Mouse (Mus musculus) hindbrain, postnatal 0 days (tissue): Measurements from ENCODE around the gene Col26a1. TPM values are rescaled to one million over a fixed set of nuclear protein-coding genes. Genes with fewer than 3 reads are reported as not detected.

ENCODE experiments used
- ATAC-seq: fragments of 200-750 bp; cut with Nextera tagmentation; 2 replicates; pipeline ENCODE4 v1.8.0; 2017; ENCODE audit warnings: mild to moderate bottlenecking, moderate TSS enrichment, moderate library complexity
- DNase-seq: peaks from one replicate; pipeline ENCODE4 v3.0.0-alpha.2; 2015; ENCODE audit warnings: low spot score
- H3K27ac ChIP-seq: fragments of 300-500 bp; sonication (generic); 2 replicates; pipeline ENCODE4 v1.5.1; 2014; ENCODE audit warnings: mild to moderate bottlenecking
- H3K27me3 ChIP-seq: fragments of 300-500 bp; sonication (generic); 2 replicates; pipeline ENCODE4 v1.6.1; 2014; ENCODE audit warnings: low read length, mixed read lengths; ENCODE audit not compliant: insufficient read depth
- H3K36me3 ChIP-seq: fragments of 300-500 bp; sonication (generic); 2 replicates; pipeline ENCODE4 v1.6.1; 2014; ENCODE audit warnings: low read length, mixed read lengths; ENCODE audit not compliant: insufficient read depth
- H3K4me1 ChIP-seq: fragments of 300-500 bp; sonication (generic); 2 replicates; pipeline ENCODE4 v1.6.1; 2014; ENCODE audit warnings: antibody characterized with exemption, low read length, mixed read lengths; ENCODE audit not compliant: insufficient read depth
- H3K4me2 ChIP-seq: fragments of 300-500 bp; sonication (generic); 2 replicates; pipeline ENCODE4 v1.6.1; 2014; ENCODE audit warnings: low read depth, mild to moderate bottlenecking, low read length, moderate library complexity, mixed read lengths
- H3K4me3 ChIP-seq: fragments of 300-500 bp; sonication (generic); 2 replicates; pipeline ENCODE4 v1.5.1; 2014; ENCODE audit warnings: low read length
- H3K9ac ChIP-seq: fragments of 300-500 bp; sonication (generic); replicated peaks from 2 replicates; pipeline ENCODE4 v1.6.1; 2014; ENCODE audit warnings: mild to moderate bottlenecking, low read length, moderate library complexity, mixed read lengths
- H3K9me3 ChIP-seq: fragments of 300-500 bp; sonication (generic); 2 replicates; pipeline ENCODE4 v1.6.1; 2016; ENCODE audit warnings: low read length, mixed read lengths
- CTCF ChIP-seq: IDR thresholded peaks from 2 replicates; pipeline ENCODE4 v1.5.1; 2016; ENCODE audit warnings: antibody characterized with exemption, control low read depth, low read depth
- WGBS: fragments of 180-500 bp; shearing (Covaris S2); extraction: QIAGEN DNeasy Blood & Tissue Kit; methylation state at CpG from one replicate; pipeline ENCODE4 v1.1.7; 2014; 5-methylcytosine and 5-hydroxymethylcytosine counted together
- polyA plus RNA-seq: library from polyadenylated mRNA; unstranded; fragments of >200 nt; fragmentation: Nextera tagmentation; extraction: Ambion mirVana; gene quantifications from 2 replicates; pipeline ENCODE4 v1.2.1, GENCODE M21; 2015
- total RNA-seq: library from RNA; depleted of rRNA; stranded (reverse); fragments of >200 nt; gene quantifications from 2 replicates; pipeline ENCODE4 v1.2.3, GENCODE M21; 2014

Gene Col26a1
- total and polyA plus RNA-seq, 2 experiments from 2014 or later = 35.6 to 56.6 TPM

DNA sequence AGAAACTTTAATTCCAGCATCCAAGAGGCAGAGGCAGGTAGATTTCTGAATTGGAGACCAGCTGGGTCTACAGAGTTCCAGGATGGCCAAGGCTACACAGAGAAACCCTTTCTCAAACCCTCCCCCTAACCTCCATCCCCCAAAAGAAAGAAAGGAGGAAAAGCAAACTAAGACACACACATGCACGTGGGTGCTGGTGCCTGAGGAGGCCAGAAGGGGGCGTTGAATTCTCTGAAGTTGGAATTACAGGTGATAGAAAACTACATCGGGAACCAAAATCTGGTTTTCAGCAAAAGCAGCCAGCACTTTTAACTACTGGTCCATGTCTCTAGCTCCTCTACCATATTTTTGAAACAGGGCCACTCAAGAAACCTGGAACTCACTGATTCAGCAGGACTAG is 21.6 kb upstream of the Col26a1 start:
- H3K9ac ChIP-seq = no peak overlapping the region
- DNase-seq = no peak
- H3K27me3 ChIP-seq = no peaks in the 10 kb centered on the region
- 62% methylated on average over 3 of the region's 3 CpGs for whole genome bisulfite sequencing
- no peaks in the 10 kb centered on the region for H3K9me3 ChIP-seq
- H3K4me3 ChIP-seq = no peak overlapping the region
- no peak for TF ChIP-seq CTCF
- H3K4me1 ChIP-seq = peaks cover 13% of the 10 kb centered on the region; the same call in 1 of the 2 replicates
- H3K36me3 ChIP-seq = no peaks in the 10 kb centered on the region
- no peak overlapping the region for H3K4me2 ChIP-seq
- H3K27ac ChIP-seq = no peak overlapping the region
- ATAC-seq = no peak

DNA sequence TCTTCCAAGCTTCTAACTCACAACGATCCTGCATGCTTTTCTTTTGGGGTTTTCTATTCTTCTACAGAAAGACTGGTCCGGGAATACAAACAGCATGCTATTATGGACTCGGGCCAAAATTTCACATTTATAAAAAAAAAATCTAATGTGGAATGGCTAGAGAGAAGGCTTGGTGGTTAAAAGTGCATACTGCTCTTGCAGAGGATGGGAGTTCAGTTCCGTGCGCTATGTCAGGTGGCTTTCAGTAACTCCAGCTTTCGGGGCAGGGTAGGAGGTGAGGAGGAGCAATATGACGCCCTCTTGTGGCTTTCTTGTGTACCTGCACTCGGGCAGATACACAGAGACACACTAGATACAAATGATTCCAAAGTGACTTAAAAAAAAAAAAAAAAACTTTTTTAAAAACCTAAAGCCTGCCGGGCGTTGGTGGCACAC is 12.5 kb upstream of the Col26a1 start:
- no peak for ATAC-seq
- TF ChIP-seq CTCF = peak; percentile 39
- DNase-seq = peak; percentile 17
- Histone ChIP-seq H3K27ac (no peak overlapping the region), H3K9me3 (no peaks in the 10 kb centered on the region), H3K4me1 (no peaks in the 10 kb centered on the region), H3K4me2 (no peak overlapping the region), H3K4me3 (no peak overlapping the region), H3K27me3 (no peaks in the 10 kb centered on the region), H3K9ac (no peak overlapping the region), H3K36me3 (no peaks in the 10 kb centered on the region)
- WGBS = 53% methylated on average over 10 of the region's 10 CpGs

DNA sequence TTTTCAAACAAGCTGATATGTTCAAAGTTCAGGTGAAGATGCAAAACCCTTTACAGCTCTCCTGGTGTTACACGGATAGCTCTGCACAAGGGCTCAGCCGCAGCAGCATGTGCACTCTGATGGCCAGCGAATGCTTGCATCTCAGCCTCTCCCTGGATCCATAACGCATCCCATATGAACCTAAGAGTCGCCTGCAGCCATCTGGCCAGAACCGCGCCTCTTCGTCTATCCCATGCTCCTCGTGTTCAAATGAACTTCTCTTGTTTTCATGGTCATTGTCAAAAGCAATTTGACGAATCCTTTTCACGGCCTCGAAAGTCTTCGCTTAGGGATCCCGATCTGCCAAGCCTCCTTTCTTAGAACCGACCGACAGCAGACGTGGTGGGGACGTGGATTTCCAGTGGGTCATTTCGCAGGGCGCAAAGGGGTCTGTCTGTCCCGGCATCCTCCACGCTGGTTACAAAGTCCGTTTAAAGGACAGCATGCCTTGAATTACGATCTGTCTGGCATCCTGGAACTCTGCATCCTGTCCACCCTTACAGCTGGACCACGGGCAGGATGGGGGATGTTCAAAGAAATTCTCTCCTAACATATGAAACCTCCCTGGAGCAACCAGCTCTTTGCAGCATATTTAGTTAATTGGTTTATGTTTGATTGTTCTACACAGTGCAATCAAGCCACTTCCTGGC is 12.0 kb upstream of the Col26a1 start:
- no peaks in the 10 kb centered on the region for H3K9me3 ChIP-seq
- 67% methylated on average over 25 of the region's 25 CpGs for WGBS
- H3K27ac ChIP-seq = no peak overlapping the region
- no peak overlapping the region for H3K4me3 ChIP-seq
- H3K27me3 ChIP-seq = no peaks in the 10 kb centered on the region
- DNase-seq (no peak), ATAC-seq (no peak)
- TF ChIP-seq CTCF = no peak
- H3K36me3 ChIP-seq = no peaks in the 10 kb centered on the region
- no peaks in the 10 kb centered on the region for H3K4me1 ChIP-seq
- H3K9ac ChIP-seq = no peak overlapping the region
- H3K4me2 ChIP-seq = no peak overlapping the region

DNA sequence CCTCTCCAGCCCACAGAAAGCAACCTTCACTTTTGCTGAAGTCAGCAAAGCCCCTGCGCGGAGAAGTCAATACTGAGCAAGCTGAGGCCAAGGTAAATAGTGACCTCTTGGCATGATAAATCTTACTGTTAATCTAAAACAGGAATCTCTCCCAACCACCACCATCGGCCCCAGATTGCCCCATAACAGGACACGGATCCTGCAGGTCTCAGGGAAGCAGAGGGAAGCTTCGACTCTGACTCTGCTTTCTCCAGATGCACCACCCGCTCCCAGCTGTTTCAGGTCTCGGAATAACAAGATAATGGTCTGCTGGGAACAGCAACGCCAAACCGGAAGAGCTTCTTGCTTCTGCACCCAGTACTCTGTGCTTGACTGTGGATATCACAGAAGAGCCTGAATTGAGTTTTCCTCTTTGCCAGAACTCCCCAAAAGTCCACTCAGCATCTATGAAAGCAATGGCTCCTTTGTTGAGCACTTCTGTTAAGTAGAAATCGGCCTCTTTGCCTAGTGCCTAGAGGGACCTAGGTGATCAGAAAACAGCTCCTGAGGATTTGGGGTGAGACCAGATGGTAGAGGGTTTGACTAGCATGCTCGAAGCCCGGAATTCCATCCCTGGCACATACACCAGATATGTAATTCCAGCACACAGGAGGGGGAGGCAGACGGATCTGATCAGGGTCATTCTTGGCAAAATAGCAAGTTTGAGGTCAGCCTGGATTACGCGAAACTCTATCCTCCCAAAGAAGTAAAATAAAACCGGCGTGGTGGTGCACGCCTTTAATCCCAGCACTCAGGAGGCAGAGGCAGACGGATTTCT is 5.7 kb upstream of the Col26a1 start:
- H3K4me2 ChIP-seq = no peak overlapping the region
- no peak overlapping the region for H3K9ac ChIP-seq
- no peak overlapping the region for H3K4me3 ChIP-seq
- no peak overlapping the region for H3K27ac ChIP-seq
- DNase-seq (no peak), ATAC-seq (no peak)
- H3K4me1 ChIP-seq = no peaks in the 10 kb centered on the region
- 66% methylated on average over 19 of the region's 19 CpGs for WGBS
- H3K36me3 ChIP-seq = no peaks in the 10 kb centered on the region
- H3K27me3 ChIP-seq = no peaks in the 10 kb centered on the region
- TF ChIP-seq CTCF = no peak
- H3K9me3 ChIP-seq = no peaks in the 10 kb centered on the region

DNA sequence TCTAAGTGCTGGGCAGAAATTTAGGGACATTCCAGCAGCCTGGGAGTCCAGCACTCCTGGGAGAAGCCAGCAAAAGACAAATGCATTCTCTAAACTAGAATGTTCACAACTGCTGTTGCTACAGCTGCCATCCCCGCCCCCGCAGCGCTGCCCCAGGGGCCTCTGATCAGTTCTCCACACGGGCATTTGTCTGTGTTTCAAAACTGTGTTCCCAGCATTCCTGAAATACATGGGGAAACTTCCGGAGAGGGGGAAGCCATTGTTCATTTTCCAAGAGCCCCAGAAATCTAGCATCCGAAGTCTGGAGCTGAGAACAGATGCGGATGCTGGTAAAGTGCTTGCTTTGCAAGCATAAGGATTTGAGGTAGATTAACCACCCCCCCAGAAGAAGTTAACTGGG is 3.9 kb upstream of the Col26a1 start:
- H3K27me3 ChIP-seq = no peaks in the 10 kb centered on the region
- ATAC-seq (no peak), DNase-seq (no peak)
- 21% methylated on average over 7 of the region's 7 CpGs for WGBS
- no peak overlapping the region for H3K27ac ChIP-seq
- H3K4me3 ChIP-seq = no peak overlapping the region
- no peak overlapping the region for H3K9ac ChIP-seq
- no peak for TF ChIP-seq CTCF
- H3K36me3 ChIP-seq = no peaks in the 10 kb centered on the region
- H3K4me2 ChIP-seq = no peak overlapping the region
- no peaks in the 10 kb centered on the region for H3K9me3 ChIP-seq
- no peaks in the 10 kb centered on the region for H3K4me1 ChIP-seq

DNA sequence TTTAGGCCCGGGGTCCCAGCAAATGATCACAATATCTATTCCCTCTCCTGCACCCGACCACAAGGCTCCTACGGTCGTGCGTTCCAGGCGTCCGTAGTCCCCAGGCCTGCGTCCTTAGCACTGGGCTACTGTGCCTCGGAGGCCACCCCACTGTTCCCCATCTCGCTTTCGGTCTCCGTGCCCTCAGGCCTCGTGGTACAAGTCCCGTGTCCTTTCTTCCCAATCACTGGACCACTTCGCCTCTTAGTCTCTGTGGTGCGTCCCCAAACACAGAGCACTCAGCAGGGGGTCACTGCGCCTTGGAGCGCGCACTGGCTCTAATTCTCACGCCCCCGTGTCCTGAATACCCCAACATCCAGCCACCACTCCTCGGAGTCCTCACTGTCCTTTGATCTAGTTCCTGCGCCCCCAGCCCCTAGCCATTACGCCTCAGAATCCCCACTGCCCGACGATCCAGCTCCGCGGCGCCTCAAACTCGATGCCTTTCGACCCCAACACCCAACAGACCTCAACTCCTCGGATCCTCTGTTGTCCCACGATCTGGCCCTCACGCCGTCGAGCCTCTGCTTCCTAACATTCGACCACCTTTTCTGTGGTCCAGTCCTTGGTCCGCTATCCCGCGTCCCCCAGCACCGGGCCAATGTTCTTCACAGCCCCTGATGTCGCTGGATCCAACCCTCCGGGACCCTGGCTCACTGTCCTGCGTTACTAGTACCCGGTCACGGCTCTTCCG is 788 bp downstream of the Col26a1 start:
- Histone ChIP-seq H3K9ac (peak overlapping the region; percentile 52), H3K4me3 (peak overlapping the region; percentile 50), H3K4me1 (no peaks in the 10 kb centered on the region), H3K4me2 (peak overlapping the region; percentile 80), H3K9me3 (no peaks in the 10 kb centered on the region), H3K27me3 (no peaks in the 10 kb centered on the region), H3K36me3 (no peaks in the 10 kb centered on the region), H3K27ac (peak overlapping the region; percentile 29; the same call in 1 of the 2 replicates)
- TF ChIP-seq CTCF = no peak
- 1% methylated on average over 47 of the region's 47 CpGs for WGBS
- peak; percentile 23 for DNase-seq
- ATAC-seq = peak; percentile 48
